Mouse (Mus musculus) intestine, embryonic 16.5 days (tissue): Measurements from ENCODE around the gene Tnc. TPM values are rescaled to one million over a fixed set of nuclear protein-coding genes. Genes with fewer than 3 reads are reported as not detected.
A peak's percentile ranks its signal among the peaks of the same experiment; 100 is the strongest.

Experiments
- ATAC-seq: fragments of 200-750 bp; cut with Nextera tagmentation; 2 replicates; pipeline ENCODE4 v1.8.0; 2017; ENCODE audit warnings: moderate TSS enrichment, moderate library complexity
- H3K27ac ChIP-seq: fragments of 300-500 bp; sonication (generic); 2 replicates; pipeline ENCODE4 v1.5.1; 2014; ENCODE audit warnings: mild to moderate bottlenecking, low read length
- H3K27me3 ChIP-seq: fragments of 300-500 bp; sonication (generic); replicated peaks from 2 replicates; pipeline ENCODE4 v1.6.1; 2014; ENCODE audit warnings: low read length, control low read depth, mixed read lengths; ENCODE audit not compliant: control insufficient read depth, insufficient read depth
- H3K36me3 ChIP-seq: fragments of 300-500 bp; sonication (generic); 2 replicates; pipeline ENCODE4 v1.6.1; 2014; ENCODE audit warnings: low read length, control low read depth; ENCODE audit not compliant: control insufficient read depth, insufficient read depth
- H3K4me1 ChIP-seq: fragments of 300-500 bp; sonication (generic); 2 replicates; pipeline ENCODE4 v1.6.1; 2014; ENCODE audit warnings: low read length, control low read depth, mixed read lengths; ENCODE audit not compliant: control insufficient read depth, insufficient read depth
- H3K4me2 ChIP-seq: fragments of 300-500 bp; sonication (generic); 2 replicates; pipeline ENCODE4 v1.6.1; 2014; ENCODE audit warnings: low read depth, low read length, control low read depth
- H3K4me3 ChIP-seq: fragments of 300-500 bp; sonication (generic); 2 replicates; pipeline ENCODE4 v1.5.1; 2014; ENCODE audit warnings: mild to moderate bottlenecking, low read length
- H3K9ac ChIP-seq: fragments of 300-500 bp; sonication (generic); 2 replicates; pipeline ENCODE4 v1.6.1; 2014; ENCODE audit warnings: low read depth, low read length
- H3K9me3 ChIP-seq: fragments of 300-500 bp; sonication (generic); 2 replicates; pipeline ENCODE4 v1.6.1; 2016; ENCODE audit warnings: low read length, control low read depth; ENCODE audit not compliant: control insufficient read depth
- WGBS: fragments of 180-500 bp; shearing (Covaris S2); extraction: QIAGEN DNeasy Blood & Tissue Kit; methylation state at CpG from one replicate; pipeline ENCODE4 v1.1.7; 2014; 5-methylcytosine and 5-hydroxymethylcytosine counted together
- polyA plus RNA-seq: library from polyadenylated mRNA; unstranded; fragments of >200 nt; fragmentation: Nextera tagmentation; extraction: Ambion mirVana; gene quantifications from 2 replicates; pipeline ENCODE4 v1.2.1, GENCODE M21; 2015

Tnc gene
- 6.9 and 10.1 TPM in 2 replicates for polyA plus RNA-seq

- H3K27me3 ChIP-seq = peaks cover 8% of the 10 kb centered on the region; the same call in 1 of the 2 replicates
- peak; percentile 69 for ATAC-seq
- peak within 1 kb of the TSS; percentile 43 for H3K4me3 ChIP-seq
- no peaks in the 10 kb centered on the region for H3K36me3 ChIP-seq
- H3K4me2 ChIP-seq = peak within 1 kb of the TSS; percentile 64
- H3K9ac ChIP-seq = peak within 1 kb of the TSS; percentile 62
- 0 out of 2 replicates have a peak, but pooled peaks cover 2% of the 10 kb centered on the region for H3K4me1 ChIP-seq
- H3K27ac ChIP-seq = no peak within 1 kb of the TSS
- 1% methylated on average over 26 of the region's 26 CpGs for WGBS
- H3K9me3 ChIP-seq = no peaks in the 10 kb centered on the region
Measured at GRCm38 (mm10) chr4:64046831-64047493, at the start of gene Tnc. TSS of gene Tnc (minus strand) at chr4:64047015.

- H3K27me3 ChIP-seq = no peaks in the 10 kb centered on the region
- no peak overlapping the region for H3K4me2 ChIP-seq
- no peak overlapping the region for H3K9ac ChIP-seq
- H3K4me1 ChIP-seq = no peaks in the 10 kb centered on the region
- WGBS = 81% methylated on average over 5 of the region's 5 CpGs
- ATAC-seq = no peak
- no peaks in the 10 kb centered on the region for H3K36me3 ChIP-seq
- H3K4me3 ChIP-seq = no peak overlapping the region
- H3K27ac ChIP-seq = no peak overlapping the region
- no peaks in the 10 kb centered on the region for H3K9me3 ChIP-seq
Measured at GRCm38 (mm10) chr4:64094221-64094620, 47.4 kb upstream of the Tnc start.

- Histone ChIP-seq H3K4me1 (no peaks in the 10 kb centered on the region), H3K9me3 (no peaks in the 10 kb centered on the region), H3K4me3 (no peak overlapping the region), H3K27me3 (no peaks in the 10 kb centered on the region), H3K4me2 (no peak overlapping the region), H3K27ac (no peak overlapping the region), H3K9ac (no peak overlapping the region), H3K36me3 (no peaks in the 10 kb centered on the region)
- ATAC-seq = no peak
- 87% methylated on average over 1 of the region's 1 CpGs for WGBS
Measured at GRCm38 (mm10) chr4:64092857-64093256, 46.0 kb upstream of the Tnc start.

- Histone ChIP-seq H3K9ac (no peak overlapping the region), H3K27me3 (no peaks in the 10 kb centered on the region), H3K4me2 (no peak overlapping the region), H3K4me1 (no peaks in the 10 kb centered on the region), H3K4me3 (no peak overlapping the region), H3K36me3 (no peaks in the 10 kb centered on the region), H3K27ac (no peak overlapping the region), H3K9me3 (no peaks in the 10 kb centered on the region)
- no peak for ATAC-seq
- WGBS = 76% methylated on average over 2 of the region's 2 CpGs
Measured at GRCm38 (mm10) chr4:64089378-64089777, 42.6 kb upstream of the Tnc start.

DNA sequence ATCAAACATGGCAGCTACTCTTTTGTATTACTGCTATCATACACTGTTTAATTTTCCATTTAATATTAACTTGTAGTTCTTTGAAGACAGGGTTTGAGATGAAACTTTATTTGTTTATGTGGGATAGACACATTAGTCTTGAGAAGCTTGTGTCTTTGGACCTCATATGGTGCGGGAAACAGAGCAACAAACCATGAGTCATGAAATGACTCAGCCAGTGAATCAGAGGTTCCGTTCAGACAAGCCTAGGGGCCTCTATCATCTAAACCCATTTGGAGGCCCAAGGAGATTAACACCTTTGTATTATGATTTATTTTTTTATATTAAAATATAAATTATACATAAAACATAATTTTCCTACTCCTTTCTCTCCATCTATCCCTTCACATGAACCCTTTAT, 40.9 kb upstream of the Tnc start:
- no peaks in the 10 kb centered on the region for H3K36me3 ChIP-seq
- 71% methylated on average over 2 of the region's 2 CpGs for WGBS
- H3K9ac ChIP-seq = no peak overlapping the region
- no peaks in the 10 kb centered on the region for H3K27me3 ChIP-seq
- no peak for ATAC-seq
- H3K4me3 ChIP-seq = no peak overlapping the region
- no peak overlapping the region for H3K27ac ChIP-seq
- H3K4me1 ChIP-seq = no peaks in the 10 kb centered on the region
- no peaks in the 10 kb centered on the region for H3K9me3 ChIP-seq
- no peak overlapping the region for H3K4me2 ChIP-seq

- Histone ChIP-seq H3K4me1 (no peaks in the 10 kb centered on the region), H3K27me3 (no peaks in the 10 kb centered on the region), H3K4me3 (no peak overlapping the region), H3K9ac (no peak overlapping the region), H3K36me3 (no peaks in the 10 kb centered on the region), H3K27ac (no peak overlapping the region), H3K4me2 (no peak overlapping the region), H3K9me3 (no peaks in the 10 kb centered on the region)
- 90% methylated on average over 1 of the region's 1 CpGs for WGBS
- no peak for ATAC-seq
Measured at GRCm38 (mm10) chr4:64085993-64086567, 39.3 kb upstream of the Tnc start.

- H3K9me3 ChIP-seq = no peaks in the 10 kb centered on the region
- H3K4me1 ChIP-seq = peaks cover 4% of the 10 kb centered on the region; the same call in 1 of the 2 replicates
- no peak overlapping the region for H3K4me2 ChIP-seq
- no peak for ATAC-seq
- H3K36me3 ChIP-seq = no peaks in the 10 kb centered on the region
- 66% methylated on average over 5 of the region's 5 CpGs for WGBS
- H3K4me3 ChIP-seq = no peak overlapping the region
- no peaks in the 10 kb centered on the region for H3K27me3 ChIP-seq
- no peak overlapping the region for H3K27ac ChIP-seq
- H3K9ac ChIP-seq = no peak overlapping the region
Measured at GRCm38 (mm10) chr4:64083858-64084257, 37.0 kb upstream of the Tnc start.

- H3K27me3 ChIP-seq = no peaks in the 10 kb centered on the region
- no peaks in the 10 kb centered on the region for H3K36me3 ChIP-seq
- WGBS = 47% methylated on average over 2 of the region's 2 CpGs
- H3K27ac ChIP-seq = no peak overlapping the region
- no peak overlapping the region for H3K4me2 ChIP-seq
- no peak overlapping the region for H3K9ac ChIP-seq
- H3K4me3 ChIP-seq = no peak overlapping the region
- ATAC-seq = peak; percentile 66
- no peaks in the 10 kb centered on the region for H3K9me3 ChIP-seq
- peaks cover 4% of the 10 kb centered on the region; the same call in 1 of the 2 replicates for H3K4me1 ChIP-seq
Measured at GRCm38 (mm10) chr4:64078029-64078619, 31.3 kb upstream of the Tnc start.

DNA sequence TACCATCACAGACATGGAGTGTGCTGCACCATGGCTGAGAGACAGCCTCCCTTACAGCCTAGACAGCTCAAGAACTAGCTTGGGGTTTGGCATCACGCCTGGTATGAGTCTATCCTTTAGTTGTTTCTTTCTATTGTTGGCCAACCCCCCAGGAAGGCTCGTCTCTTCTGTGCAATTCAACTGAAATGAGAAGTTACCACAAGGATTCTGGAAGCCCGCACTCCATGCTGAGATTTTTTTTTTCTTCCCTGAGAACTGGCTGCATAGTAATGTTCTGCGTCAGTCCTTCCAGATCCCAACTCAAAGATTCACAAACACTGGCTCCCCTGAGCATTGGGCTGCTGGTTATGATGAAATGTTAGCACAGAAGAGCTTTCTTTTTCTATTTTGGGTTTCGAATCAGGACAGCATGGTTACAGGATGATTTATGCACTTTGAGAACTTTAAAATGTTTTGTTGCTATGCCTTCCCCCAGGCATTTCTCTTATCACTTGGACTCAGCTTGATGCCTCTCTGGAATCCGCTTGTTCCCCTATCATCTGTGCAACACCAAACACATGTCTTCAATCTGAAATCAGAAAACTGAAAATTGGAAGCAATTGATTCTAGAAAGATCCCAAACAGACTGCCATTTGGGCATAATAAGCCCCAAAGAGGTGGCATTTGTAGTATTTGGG, 29.7 kb upstream of the Tnc start:
- H3K27me3 ChIP-seq = no peaks in the 10 kb centered on the region
- H3K27ac ChIP-seq = no peak overlapping the region
- no peak overlapping the region for H3K4me2 ChIP-seq
- no peak overlapping the region for H3K4me3 ChIP-seq
- no peaks in the 10 kb centered on the region for H3K9me3 ChIP-seq
- 74% methylated on average over 6 of the region's 6 CpGs for WGBS
- H3K4me1 ChIP-seq = peaks cover 4% of the 10 kb centered on the region; the same call in 1 of the 2 replicates
- no peak overlapping the region for H3K9ac ChIP-seq
- no peak for ATAC-seq
- no peaks in the 10 kb centered on the region for H3K36me3 ChIP-seq
